Mouse (Mus musculus) neural tube, embryonic 11.5 days (tissue): ENCODE measurements at regions not wholly inside any gene's neighbourhood (a gene's known extent, or its start where the extent isn't known, plus 50 kb on each side); places are given as distances from the start of the nearest gene placed in this dataset.

Experiments
- ATAC-seq: fragments of 200-750 bp; cut with Nextera tagmentation; 2 replicates; pipeline ENCODE4 v1.8.0; 2017; ENCODE audit warnings: moderate number of reproducible peaks, mild to moderate bottlenecking, moderate TSS enrichment, moderate library complexity; ENCODE audit not compliant: insufficient read depth, low FRiP score, low TSS enrichment
- DNase-seq: peaks from one replicate; pipeline ENCODE4 v3.0.0-alpha.2; 2015; ENCODE audit warnings: low spot score
- H3K27ac ChIP-seq: fragments of 300-500 bp; sonication (generic); 2 replicates; pipeline ENCODE4 v1.5.1; 2014; ENCODE audit warnings: low read depth, mild to moderate bottlenecking, low read length
- H3K27me3 ChIP-seq: fragments of 300-500 bp; sonication (generic); 2 replicates; pipeline ENCODE4 v1.6.1; 2014; ENCODE audit warnings: mild to moderate bottlenecking, low read length, mixed read lengths; ENCODE audit not compliant: control insufficient read depth, insufficient read depth
- H3K36me3 ChIP-seq: fragments of 300-500 bp; sonication (generic); 2 replicates; pipeline ENCODE4 v1.6.1; 2014; ENCODE audit warnings: mild to moderate bottlenecking, low read length, moderate library complexity, mixed read lengths; ENCODE audit not compliant: control insufficient read depth, insufficient read depth
- H3K4me1 ChIP-seq: fragments of 300-500 bp; sonication (generic); 2 replicates; pipeline ENCODE4 v1.6.1; 2014; ENCODE audit warnings: low read length, mixed read lengths; ENCODE audit not compliant: control insufficient read depth, insufficient read depth
- H3K4me2 ChIP-seq: fragments of 300-500 bp; sonication (generic); 2 replicates; pipeline ENCODE4 v1.6.1; 2014; ENCODE audit warnings: low read depth, mild to moderate bottlenecking, moderate library complexity
- H3K4me3 ChIP-seq: fragments of 300-500 bp; sonication (generic); 2 replicates; pipeline ENCODE4 v1.5.1; 2014; ENCODE audit warnings: low read depth, low read length
- H3K9ac ChIP-seq: fragments of 300-500 bp; sonication (generic); 2 replicates; pipeline ENCODE4 v1.6.1; 2014; ENCODE audit warnings: mild to moderate bottlenecking, low read length
- H3K9me3 ChIP-seq: fragments of 300-500 bp; sonication (generic); 2 replicates; pipeline ENCODE4 v1.6.1; 2016; ENCODE audit warnings: low read length; ENCODE audit not compliant: control insufficient read depth
- WGBS: fragments of 180-500 bp; shearing (Covaris S2); extraction: QIAGEN DNeasy Blood & Tissue Kit; methylation state at CpG from one replicate; pipeline ENCODE4 v1.1.7; 2014; 5-methylcytosine and 5-hydroxymethylcytosine counted together

DNA sequence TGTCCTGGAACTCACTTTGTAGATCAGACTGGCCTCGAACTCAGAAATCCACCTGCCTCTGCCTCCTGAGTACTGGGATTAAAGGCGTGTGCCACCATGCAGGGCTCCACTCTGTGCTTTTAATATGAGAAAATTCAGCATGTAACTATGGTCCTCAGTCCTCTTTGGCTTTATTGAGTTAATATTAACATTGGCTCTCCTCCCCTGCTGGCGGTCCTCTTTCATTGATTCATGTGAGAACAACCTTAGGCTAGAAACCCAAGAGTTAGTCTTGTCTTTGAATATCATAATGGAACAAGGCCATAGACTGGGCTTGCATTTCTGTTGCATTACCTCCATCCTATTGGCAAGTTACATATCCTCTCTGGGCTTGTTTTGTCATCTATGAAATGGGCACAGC lies 216.1 kb upstream of the Gmds start:
- H3K9me3 ChIP-seq: no peaks in the 10 kb centered on the region
- no peaks in the 10 kb centered on the region for H3K27me3 ChIP-seq
- H3K4me3 ChIP-seq: no peak overlapping the region
- ATAC-seq (no peak), DNase-seq (no peak)
- H3K27ac ChIP-seq: no peak overlapping the region
- WGBS: 95% methylated on average over 3 of the region's 3 CpGs
- no peaks in the 10 kb centered on the region for H3K36me3 ChIP-seq
- no peaks in the 10 kb centered on the region for H3K4me1 ChIP-seq
- no peak overlapping the region for H3K4me2 ChIP-seq
- H3K9ac ChIP-seq: no peak overlapping the region

DNA sequence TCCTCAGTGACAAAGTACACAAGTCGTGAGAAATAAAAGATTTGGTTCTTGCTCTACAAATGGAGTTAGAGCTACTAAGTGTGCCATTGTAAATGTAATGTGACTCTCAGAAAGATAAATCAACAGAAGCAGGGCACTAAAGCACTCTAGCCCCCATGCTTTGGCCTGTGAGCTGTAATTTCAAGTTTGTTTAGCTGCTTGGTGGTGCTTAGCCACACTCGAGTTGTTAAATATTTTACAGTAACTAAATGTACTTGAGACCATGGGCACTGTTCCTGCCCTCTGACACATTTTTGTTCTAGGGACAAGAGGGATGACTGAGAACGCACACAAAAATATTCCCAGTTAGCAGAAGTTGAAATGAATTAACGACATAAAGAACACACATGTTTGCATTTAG lies 214.6 kb upstream of the Gmds start:
- no peaks in the 10 kb centered on the region for H3K4me1 ChIP-seq
- H3K36me3 ChIP-seq: no peaks in the 10 kb centered on the region
- no peaks in the 10 kb centered on the region for H3K27me3 ChIP-seq
- H3K27ac ChIP-seq: no peak overlapping the region
- H3K9me3 ChIP-seq: no peaks in the 10 kb centered on the region
- ATAC-seq (no peak), DNase-seq (no peak)
- H3K4me2 ChIP-seq: no peak overlapping the region
- H3K9ac ChIP-seq: no peak overlapping the region
- H3K4me3 ChIP-seq: no peak overlapping the region
- WGBS: 64% methylated on average over 4 of the region's 4 CpGs

DNA sequence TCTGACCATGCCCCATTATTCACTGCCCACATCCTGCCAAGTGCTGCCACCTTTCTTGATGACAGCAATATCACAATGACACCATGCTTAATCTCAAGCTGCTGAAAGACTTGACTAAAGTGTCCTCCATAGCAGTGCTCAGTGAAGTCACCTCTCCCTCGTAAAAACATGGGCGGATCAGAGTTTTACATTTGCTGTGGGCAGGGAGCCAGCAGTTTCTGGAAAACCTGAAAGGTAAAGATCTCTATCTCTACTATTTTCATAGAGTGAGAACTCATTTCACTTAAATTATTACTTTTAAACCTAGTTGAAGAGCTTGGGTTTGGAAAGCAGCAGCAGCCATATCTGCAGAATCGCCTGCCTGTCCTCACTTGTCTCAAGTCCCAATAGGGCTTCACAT lies 211.6 kb upstream of the Gmds start:
- ATAC-seq (no peak), DNase-seq (no peak)
- H3K4me3 ChIP-seq: no peak overlapping the region

DNA sequence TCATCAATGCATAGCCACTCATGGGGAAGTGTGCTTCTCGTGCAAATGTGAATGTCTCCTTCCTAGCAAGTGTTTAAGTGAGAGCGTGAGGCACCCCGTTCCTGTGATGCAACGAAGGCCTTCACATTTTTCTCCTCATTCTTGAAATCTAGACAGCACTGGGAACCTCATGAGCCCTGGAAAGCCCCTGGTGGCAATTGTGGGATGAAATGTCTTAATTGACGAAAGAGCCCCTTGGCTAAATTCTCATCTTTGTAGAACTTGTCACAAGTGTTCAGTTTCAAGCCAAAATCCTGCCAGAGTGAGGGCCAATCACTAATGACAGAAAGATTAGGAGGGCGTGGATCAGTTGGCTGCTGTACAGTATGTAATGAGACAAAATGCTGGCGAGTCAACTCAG lies 208.6 kb upstream of the Gmds start:
- Histone ChIP-seq H3K4me3 (no peak overlapping the region), H3K9ac (no peak overlapping the region), H3K27ac (no peak overlapping the region), H3K9me3 (no peaks in the 10 kb centered on the region), H3K36me3 (no peaks in the 10 kb centered on the region), H3K4me1 (no peaks in the 10 kb centered on the region), H3K27me3 (no peaks in the 10 kb centered on the region), H3K4me2 (no peak overlapping the region)
- WGBS: 92% methylated on average over 7 of the region's 7 CpGs
- DNase-seq (no peak), ATAC-seq (no peak)

More for the DNA sequence above, 211.6 kb upstream of the Gmds start:
- Histone ChIP-seq H3K36me3 (no peaks in the 10 kb centered on the region), H3K4me1 (no peaks in the 10 kb centered on the region), H3K4me2 (no peak overlapping the region), H3K27ac (no peak overlapping the region), H3K9ac (no peak overlapping the region), H3K9me3 (no peaks in the 10 kb centered on the region), H3K27me3 (no peaks in the 10 kb centered on the region)
- 91% methylated on average over 3 of the region's 3 CpGs for WGBS

DNA sequence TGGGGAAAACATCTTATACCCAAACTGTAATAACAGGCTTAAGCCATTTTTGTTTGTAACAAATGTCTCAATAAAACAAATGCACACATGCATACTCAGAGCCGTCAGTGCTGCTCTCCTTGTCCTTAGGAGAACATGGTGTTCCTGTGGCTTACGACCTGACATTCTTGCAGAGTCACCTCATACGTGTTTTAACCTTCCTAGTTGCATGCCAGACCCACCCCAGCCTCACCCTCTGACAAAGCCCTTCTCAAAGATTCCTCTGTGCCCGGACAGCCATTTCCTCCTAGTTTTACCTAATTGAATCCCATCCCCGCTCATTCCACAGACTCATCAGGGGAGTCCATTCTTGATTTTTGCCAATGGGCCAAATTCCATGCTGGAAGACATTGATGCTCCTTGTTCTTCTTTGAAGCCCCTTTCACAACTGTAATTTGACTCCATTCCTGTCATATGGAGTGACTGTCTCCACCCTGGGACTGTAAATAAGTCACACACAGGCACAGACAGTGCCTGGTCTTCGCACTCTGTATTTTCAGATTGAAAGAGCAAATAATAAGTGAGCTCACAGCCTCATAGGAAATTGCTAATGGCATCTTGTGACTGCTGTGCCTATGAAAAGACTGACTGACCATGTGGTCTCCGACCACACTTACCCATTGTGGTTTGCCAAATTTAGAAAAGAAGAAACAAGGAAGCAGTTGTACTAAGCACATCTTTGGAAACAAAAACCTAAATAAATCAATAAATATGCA lies 206.6 kb upstream of the Gmds start:
- H3K36me3 ChIP-seq: no peaks in the 10 kb centered on the region
- 68% methylated on average over 7 of the region's 7 CpGs for WGBS
- no peaks in the 10 kb centered on the region for H3K27me3 ChIP-seq
- no peak for DNase-seq
- H3K9me3 ChIP-seq: no peaks in the 10 kb centered on the region
- H3K4me1 ChIP-seq: no peaks in the 10 kb centered on the region
- no peak overlapping the region for H3K4me3 ChIP-seq
- no peak overlapping the region for H3K9ac ChIP-seq
- H3K27ac ChIP-seq: no peak overlapping the region
- no peak for ATAC-seq
- H3K4me2 ChIP-seq: no peak overlapping the region

DNA sequence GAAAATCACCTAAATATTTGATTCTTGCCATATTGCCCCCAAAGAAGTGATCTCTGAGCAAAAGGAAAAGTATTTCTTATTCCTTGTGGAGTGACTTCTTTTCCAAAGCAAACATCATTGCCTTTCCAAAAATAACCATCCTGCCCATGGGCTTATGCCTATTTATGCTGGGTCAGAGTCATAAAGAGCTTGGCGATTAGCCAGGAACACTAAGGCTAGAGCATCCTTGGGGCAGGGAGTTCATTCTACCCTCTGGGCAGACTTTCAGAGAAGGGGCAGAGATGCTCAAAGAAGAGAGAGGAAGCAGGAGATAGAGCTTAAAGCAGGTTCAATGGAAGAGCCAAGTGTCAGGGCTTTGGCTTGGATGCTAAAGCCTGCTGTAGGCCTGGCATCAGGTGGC lies 203.1 kb upstream of the Gmds start:
- ATAC-seq (no peak), DNase-seq (no peak)
- H3K27me3 ChIP-seq: no peaks in the 10 kb centered on the region
- no peak overlapping the region for H3K9ac ChIP-seq
- no peaks in the 10 kb centered on the region for H3K4me1 ChIP-seq
- no peaks in the 10 kb centered on the region for H3K9me3 ChIP-seq
- no peak overlapping the region for H3K4me2 ChIP-seq
- H3K4me3 ChIP-seq: no peak overlapping the region
- WGBS: 97% methylated on average over 1 of the region's 1 CpGs
- no peak overlapping the region for H3K27ac ChIP-seq
- H3K36me3 ChIP-seq: no peaks in the 10 kb centered on the region

DNA sequence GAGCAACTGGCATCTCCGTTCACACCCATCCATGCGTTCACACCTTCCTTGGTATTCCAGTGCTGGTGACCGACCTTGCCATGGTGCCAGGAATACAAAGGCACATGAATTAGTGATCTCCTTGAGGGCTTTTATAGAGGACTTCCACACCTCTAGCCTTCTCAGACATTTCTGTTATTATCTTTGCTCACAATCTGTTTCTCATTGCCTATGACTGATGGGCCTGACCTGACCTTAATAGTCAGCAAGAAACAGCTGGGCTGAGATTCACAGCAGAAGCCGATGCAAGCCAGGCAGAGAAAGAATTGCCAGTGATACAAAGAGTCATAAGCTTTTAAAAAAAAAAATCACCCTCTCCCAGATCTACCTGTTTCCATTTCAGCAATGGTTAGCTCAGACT lies 197.7 kb upstream of the Gmds start:
- Histone ChIP-seq H3K4me3 (no peak overlapping the region), H3K4me1 (no peaks in the 10 kb centered on the region), H3K27ac (no peak overlapping the region), H3K4me2 (no peak overlapping the region), H3K27me3 (no peaks in the 10 kb centered on the region), H3K9ac (no peak overlapping the region), H3K9me3 (no peaks in the 10 kb centered on the region), H3K36me3 (no peaks in the 10 kb centered on the region)
- no peak for DNase-seq
- ATAC-seq: no peak
- 74% methylated on average over 4 of the region's 4 CpGs for WGBS

DNA sequence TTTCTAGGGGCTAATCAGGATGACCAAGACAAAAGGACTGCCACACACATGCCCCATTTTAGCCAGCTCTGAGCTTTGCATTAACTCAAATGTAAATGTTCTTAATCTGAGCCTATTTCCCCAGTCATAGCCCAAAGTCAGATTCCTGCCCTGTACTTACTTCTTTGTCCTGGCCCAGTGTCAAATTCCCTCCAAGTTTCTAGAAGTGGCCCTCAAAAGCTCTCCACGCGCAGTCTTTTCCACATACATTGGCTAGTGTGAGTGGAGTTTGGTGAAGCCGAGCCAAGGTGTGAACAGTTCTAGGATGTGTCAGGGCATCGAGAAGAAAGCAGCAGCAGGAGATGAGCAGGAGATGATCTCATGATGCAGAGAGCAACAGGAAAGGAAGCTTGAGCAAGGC lies 197.1 kb upstream of the Gmds start:
- DNase-seq (no peak), ATAC-seq (no peak)
- Histone ChIP-seq H3K27me3 (no peaks in the 10 kb centered on the region), H3K9ac (no peak overlapping the region), H3K4me2 (no peak overlapping the region), H3K27ac (no peak overlapping the region), H3K4me1 (no peaks in the 10 kb centered on the region), H3K4me3 (no peak overlapping the region), H3K9me3 (no peaks in the 10 kb centered on the region), H3K36me3 (no peaks in the 10 kb centered on the region)
- WGBS: 90% methylated on average over 4 of the region's 4 CpGs

DNA sequence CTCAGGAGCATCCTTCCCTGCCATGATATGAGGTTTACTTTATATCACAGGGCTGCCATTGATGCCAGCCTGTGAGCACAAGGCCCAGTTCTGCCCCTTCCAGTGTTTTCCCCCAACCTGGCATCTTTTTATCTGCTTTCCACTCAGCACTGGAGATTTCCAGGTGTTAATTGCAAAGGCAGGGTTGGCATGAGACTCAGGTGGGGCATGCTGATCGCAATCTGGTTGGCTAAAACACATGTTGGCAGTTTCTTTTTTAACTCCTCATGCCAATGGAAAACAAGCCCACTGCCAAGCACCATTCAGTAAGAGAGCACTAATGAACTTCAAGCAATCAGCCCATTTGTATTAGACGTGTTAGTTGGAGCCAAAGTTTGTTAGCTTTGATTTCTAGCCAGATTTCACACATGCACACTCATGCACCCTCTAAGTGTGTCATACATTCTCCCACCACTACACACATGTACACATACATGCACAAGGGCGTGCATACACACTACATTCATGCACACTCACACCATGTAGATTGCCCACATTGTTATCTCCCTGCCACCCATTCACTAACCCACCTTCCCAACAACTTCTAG lies 192.5 kb upstream of the Gmds start:
- Histone ChIP-seq H3K36me3 (no peaks in the 10 kb centered on the region), H3K27me3 (no peaks in the 10 kb centered on the region), H3K4me2 (no peak overlapping the region), H3K4me1 (no peaks in the 10 kb centered on the region), H3K27ac (no peak overlapping the region), H3K4me3 (no peak overlapping the region), H3K9me3 (no peaks in the 10 kb centered on the region), H3K9ac (no peak overlapping the region)
- WGBS: 86% methylated on average over 3 of the region's 3 CpGs
- no peak for DNase-seq
- no peak for ATAC-seq
